Mouse (Mus musculus) left cerebral cortex, postnatal 25 days (tissue): ENCODE measurements at regions not wholly inside any gene's neighbourhood (a gene's known extent, or its start where the extent isn't known, plus 50 kb on each side); places are given as distances from the start of the nearest gene placed in this dataset.

Experiments
- DNase-seq, 2 experiments: peaks; one replicate each; pipeline ENCODE4 v3.0.0; 2022; ENCODE audit warnings: low spot score in 2 of 2, mixed read lengths in 1 of 2
- intact Hi-C: fragments of 180-260 bp; cut with DNase I; formaldehyde crosslinking; loops from one replicate; pipeline ENCODE4 v1.15.1; 2025

DNA sequence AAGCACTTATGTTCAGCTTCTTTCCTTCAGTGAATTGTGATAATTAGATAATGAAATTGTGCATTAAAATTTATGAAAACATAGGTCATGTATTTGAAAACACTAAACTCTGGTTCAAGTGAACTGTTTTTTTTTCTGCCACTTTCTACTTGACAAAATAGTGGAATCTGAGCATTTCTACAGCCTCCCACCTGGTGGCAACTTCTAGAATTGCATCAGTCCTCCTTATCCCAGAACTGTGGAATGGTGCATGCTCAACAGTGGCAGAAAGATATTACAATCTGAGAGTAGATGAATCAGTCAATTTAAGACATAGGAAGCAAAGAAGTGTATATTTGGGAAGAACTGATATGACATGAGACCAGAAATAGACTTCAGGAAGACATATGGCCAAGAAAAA is 84.1 kb upstream of the Gm28269 start:
- peak; percentile 11 to 18 for DNase-seq
- intact Hi-C loops: loop anchor here (2.0 kb wide), 1 partner anchor 442 kb away; no protein-coding TSS in a partner anchor

DNA sequence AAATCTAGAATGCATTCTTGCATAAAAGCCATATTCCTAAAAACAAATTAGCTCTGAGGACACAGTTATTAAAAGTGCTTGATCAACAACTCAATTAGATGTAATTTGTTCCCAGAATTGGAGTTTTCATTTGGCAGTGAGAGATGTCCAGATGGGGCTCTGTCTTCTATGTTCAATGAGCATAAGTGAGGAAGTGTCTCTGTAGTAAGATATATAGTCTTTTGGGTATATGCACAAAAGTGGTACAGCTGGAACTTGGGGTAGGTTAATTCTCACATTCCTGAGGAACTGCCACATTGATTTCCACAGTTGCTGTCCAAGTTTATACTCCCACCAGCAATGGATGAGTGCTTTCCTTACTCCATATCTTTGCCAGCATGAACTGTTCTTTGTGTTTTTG is 64.3 kb upstream of the Gm28269 start:
- intact Hi-C loops: no loop called here
- DNase-seq: no peak

DNA sequence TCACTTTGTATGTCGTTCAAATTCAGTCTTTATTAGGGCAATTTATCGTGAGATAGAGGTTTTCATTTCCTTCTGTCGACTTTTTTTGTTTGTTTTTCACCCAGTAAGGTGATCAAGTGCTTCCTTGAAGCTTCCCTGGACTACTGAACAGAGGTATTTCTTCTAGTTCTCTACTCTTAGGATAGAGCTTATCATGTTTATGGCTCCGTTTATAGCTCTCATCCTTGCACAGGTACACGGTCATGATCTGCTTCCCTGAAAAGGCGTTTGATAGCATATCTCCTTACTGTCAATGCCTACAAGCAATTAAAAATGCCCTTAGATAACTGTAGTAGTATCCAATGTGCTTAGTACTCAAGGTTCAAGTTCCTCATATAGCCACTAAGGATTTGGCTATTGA is 56.9 kb upstream of the Gm28269 start:
- intact Hi-C loops: no loop called here
- DNase-seq: no peak
